Mouse (Mus musculus) spleen, postnatal 36 days (tissue): ENCODE data around the gene Stx18.

Experiments
- DNase-seq, 2 experiments: peaks; one replicate each; pipeline ENCODE4 v3.0.0; 2022; ENCODE audit warnings: low spot score in 2 of 2, mixed read lengths in 1 of 2

Gene Stx18

DNA sequence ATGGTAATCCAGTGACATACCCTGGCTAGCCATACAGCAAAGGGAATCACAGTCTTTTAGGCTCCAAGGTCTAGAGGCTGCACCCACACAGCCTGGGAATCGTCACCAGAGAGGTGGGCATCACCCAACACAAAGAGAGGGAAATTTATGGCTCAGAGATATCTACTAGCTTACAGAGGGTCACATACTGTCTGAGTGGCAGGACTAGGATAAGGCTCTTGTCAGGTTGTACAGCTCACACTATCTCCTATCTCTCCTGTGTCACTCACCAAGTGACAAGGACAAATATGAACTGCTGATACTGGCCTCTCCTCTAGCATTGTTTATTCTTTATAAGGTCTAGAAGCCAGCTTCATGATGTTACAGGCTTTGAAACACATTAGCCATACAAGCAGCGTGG, 90.8 kb downstream of the Stx18 start:
- DNase-seq, result no peak

DNA sequence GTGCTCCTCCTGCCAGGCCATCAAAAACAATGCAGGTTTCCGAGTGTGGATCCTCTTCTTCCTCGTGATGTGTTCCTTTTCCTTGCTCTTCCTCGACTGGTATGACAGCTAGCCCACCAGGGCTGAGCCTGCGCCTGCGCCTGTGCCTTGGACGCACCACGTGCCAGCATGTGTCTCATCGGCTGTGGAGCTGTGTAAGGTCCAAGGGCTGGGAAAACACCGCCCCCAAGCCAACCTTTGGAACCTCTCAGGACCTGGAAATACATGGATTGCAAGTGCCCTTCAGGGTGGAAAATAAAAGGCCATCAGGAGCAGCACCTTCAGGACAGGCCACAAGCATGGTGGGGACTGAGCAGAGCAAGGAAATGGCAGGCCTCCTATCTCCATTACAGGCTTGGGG, 97.7 kb downstream of the Stx18 start:
- DNase-seq, result no peak

DNA sequence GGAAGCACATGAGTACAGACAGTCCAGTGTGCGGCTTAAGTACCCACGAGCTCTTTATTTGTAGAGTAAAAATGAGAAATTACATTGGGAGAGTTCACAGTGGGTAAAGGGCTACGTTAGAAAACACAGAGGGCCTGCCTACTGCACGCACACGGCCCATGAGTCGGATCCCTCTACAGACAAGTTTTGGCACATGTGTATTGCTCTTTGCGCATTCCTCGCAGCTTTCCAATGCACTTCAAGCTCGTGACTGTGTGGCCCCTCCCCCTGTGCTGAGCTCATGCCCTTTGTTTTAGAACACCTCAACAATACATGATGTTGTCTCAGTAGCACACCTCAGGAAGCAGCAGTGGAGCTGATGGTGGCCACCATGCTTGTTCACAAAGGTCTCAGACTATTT, 98.6 kb downstream of the Stx18 start:
- no peak for DNase-seq

DNA sequence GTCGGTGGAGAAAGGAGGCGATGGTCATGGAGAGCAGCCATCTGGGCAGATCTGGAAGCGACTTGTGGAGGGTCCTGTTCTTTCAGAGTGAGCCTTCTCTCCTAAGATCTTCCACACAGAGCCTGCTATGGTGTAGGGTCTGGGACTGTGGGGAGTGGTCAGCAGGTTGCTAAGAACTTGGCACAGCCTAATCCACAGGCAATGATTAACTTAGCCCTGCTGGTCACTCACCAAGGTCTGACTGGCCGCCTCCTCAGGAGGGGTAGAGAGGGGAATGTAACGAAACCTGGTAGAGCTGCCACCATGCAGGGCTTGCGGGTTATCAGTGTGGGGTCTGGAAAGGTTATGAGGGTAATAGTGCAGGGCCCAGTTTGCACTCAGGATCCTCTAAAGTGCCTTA, 102.4 kb downstream of the Stx18 start:
- DNase-seq, result no peak

DNA sequence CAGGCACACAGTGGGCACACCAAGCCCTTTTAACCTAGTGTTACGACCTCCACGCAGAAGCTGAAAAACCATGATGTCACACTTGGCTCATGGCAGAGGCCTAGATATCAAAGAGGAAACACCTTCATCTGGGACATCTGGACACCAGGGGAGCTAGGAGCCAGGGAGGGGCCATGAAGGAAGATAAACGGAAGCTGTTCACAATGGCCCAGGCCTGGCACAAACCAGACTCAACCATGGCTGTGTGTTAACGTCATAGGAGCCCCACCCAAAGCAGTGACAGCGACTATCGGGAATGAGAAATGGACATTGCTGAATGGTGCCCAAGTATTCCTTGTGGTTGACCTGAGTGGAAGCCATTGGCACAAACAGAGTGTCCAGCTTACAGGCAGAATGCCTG, 108.0 kb downstream of the Stx18 start:
- DNase-seq, result no peak

DNA sequence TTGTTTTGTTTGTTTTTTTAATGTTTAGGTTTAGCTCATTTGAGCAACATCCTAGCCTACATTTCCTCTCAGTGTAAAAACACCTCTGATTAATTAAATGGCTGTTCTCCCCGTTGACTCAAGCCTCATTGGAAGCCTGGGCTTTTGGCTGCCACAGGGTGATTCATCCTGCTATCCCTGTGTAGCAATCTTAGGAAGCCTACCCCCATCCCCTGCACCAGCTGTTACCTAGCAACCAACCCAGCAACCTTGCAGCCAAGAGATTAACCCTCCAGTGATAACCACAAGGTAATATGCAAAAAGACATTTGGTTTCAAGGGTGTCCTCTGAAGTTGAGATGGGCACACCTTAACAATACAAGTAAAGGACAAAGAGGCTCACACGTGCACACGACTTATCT, 112.7 kb downstream of the Stx18 start:
- DNase-seq, result no peak

DNA sequence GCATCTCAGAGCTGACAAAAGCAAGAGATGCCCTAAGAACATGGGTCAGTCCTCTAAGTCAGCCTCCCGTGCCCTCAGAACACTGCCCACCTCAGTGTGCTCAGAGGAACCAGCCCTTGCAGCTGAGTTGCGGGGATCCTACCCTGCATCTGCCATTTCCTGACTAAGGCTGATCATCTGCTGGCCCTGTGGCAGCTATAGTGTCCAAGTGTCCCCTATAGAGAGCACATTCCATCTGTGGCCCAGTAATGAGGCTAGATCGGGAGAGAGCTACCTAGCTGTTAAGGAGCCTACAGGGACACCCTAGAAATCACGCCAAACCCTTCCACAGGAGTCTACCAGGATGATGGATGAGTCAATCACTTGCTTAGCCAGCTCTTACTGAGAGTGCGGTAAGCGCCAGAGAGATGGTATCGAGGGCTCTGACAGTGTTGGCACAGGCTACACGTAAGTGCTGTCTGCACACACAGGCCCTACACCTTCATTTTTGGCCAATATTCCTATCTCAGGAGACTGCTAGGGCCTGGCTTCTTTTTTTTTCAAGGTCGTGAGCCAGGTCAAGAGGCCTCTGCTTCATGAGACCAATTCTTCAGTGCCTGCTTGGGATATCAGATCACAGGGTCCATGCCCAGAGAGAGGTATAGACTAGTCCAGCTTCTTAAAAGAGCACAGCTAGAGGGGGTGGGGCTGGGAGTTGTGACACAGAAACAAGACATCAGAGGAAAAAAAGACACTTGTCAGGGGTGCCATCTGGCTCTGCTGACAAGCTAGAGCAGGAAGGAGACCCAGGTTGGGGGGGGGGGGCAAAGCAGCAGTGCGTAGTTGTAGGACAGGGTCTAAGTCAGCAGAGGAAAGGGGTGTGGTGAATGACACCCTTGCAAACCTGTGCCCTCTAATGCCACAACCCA, 113.9 kb downstream of the Stx18 start:
- DNase-seq, result no peak

DNA sequence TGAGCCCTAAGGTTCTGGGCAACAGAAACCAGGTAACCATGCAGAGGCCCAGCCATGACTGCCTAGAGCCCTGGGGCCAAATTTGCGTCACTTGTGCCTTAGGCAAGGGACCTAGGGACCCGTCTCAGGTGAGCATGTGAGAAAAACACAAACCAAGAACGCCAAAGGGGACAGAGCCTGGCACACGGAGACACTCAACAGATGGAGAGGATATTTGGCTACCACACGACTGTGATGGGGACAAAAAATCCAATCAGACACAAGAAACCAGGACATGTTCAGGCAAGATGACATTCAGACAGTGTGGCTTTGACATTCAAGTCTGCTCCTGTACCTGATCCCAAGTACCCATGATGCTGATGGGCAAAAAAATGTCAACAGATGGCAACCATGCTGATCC, 115.1 kb downstream of the Stx18 start:
- no peak for DNase-seq

DNA sequence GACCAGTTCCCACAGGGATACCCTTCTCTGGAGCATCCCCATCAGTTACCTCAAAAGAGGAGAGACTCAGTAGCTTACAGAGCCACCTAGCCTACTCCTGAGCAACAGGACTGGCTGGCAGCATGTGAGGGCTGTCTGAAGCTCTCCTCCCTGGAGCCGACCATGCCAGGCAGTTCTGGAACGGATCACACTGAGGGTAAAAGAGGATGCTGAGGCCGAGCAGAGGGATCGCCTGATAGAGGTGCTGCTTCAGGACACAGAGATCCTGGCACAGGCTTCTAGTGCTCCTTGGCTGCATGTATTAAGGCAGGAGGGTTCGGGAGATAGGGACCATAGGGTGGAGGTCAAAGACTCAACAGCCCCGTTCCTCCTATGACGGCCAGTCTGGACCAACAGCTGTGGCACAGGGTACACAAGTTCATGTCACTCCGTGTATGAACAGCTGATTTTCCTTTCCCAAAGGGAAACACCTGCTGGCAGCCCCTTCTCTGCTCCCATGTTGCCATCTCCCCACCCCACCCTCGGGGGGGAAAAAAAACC, 119.0 kb downstream of the Stx18 start:
- DNase-seq, result no peak

DNA sequence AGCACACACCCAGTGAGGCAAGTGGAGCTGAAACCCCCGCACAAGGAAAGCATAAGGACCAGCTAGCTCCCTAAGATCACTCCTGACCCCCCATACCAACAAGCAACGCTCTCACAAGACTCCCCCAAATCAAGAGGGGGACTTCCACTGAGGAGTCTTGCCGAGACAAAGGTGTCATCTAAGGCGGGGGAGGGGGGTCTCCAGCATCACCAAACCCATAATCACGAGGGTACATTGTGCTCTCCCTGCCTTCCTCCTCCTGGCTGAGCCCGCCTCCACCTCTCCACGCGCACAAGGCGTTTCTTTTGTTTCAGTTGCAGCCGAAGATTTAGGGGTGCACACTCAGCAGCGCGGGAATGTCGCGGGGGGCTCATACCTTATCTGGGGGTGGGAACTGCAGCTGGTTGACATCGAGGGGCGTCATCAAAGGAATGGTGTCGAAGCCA, 120.0 kb downstream of the Stx18 start:
- DNase-seq, result no peak

DNA sequence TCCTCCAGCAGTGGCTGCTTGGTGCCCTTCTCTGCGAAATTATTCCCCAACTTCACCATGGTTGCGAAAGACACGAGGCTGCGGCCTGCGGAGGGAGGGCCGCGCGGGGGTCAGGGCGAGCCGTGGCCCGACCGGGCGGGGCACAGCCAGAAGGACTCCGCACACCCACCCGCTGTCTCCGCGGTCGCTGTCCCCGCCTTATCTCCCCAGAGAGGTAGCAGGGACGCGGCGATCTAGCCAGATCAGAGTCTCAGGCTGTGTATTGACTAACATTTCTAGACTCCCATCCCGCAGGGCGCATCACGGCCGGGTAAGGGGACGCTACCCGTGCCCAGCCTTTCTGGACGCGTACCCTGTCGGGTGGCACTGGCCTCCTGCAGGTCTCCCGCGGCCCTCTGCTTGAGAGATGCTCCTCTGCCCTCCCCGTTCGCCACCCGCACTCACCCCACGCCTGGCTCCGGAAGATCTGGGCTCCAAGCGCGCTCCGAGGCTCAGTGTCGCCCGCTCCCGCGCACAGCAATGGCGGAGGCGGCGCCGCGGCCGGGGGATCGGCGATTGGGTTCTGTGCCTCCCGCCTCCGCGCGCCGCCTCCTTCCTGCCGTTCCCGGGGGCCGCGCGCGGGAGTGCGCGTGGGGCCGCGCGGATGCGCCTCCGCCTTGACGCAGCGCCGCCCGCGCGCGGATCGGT, 120.5 kb downstream of the Stx18 start:
- no peak for DNase-seq

DNA sequence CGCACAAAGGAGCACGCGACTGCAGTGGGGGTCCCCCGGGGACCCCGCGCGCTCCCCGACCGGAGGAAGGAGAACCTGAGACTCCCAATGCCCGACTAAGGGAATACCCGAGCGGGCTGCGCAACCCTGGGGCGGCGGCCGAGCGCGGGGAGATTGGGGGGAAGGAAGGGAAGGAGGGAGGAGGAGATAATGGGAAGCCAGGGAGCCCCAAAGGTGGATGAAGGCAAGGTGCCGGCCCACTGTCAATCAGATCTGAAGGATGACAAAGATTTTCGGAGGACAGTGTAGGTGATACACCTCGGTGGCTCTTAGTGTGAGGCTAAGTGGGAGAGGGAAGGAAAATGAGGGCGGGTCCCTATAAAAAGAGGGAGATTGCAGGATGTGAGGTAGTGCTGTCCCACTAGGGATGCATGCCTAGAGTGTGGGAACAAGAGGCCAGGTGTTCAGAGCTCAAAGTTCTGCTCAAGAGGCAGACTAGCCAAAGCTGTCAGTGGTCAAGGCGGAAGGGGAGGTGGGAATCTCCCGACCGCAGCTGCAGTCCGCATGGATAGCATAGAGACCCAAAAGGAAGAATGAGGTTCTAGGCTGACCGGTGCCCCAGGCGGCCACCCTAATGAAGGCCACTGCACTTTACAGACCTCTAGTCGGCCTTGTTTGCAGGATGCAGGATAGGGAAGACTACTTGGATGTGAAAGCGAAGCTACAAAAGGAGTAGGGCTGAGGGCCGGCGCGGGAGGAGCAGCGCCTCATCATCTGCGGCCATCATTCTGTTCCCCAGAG, 121.3 kb downstream of the Stx18 start, which contains the start of gene Nsg1:
Gene Nsg1 (minus strand): TSS at position 274 of the 780 bp plus-strand sequence.
- no peak for DNase-seq

DNA sequence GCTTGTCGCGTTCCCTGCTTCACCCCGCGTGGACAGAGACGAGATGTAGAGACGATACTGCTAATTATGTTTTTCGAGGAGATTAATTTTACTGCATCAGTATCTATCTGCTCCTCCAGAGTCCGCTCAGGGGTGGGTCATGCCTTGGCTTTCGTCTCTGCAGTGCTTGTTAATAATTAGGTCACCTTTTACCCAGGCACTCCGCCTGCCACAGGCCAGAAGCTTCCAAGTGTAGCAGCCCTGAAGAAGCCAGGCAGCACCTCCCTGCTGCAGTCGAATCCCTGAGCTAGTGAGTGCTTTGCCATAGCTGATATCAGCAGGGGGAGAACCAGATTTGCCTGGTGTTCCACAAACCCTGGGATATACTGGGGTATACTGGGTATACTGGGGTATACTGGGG, 130.0 kb downstream of the Stx18 start:
- DNase-seq, result no peak

DNA sequence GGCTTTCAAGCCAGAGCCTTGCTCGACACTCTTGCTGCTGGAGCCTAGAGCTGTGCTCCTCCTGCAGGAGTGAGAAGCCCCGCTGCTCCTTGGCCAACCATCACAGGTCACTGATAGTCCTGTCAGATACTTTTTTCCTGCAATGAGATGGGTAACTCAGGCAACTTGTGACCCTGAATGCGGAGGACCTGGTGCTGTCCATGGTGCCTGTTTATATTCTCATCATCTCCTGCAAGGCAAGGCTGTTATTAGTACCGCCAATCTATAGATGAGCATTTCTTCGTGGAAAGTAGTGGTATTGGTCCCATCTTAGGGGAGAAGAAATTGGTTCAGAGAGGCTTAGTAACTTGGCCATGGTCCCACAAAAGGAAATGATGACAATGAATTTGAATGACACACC, 135.2 kb downstream of the Stx18 start:
- no peak for DNase-seq

DNA sequence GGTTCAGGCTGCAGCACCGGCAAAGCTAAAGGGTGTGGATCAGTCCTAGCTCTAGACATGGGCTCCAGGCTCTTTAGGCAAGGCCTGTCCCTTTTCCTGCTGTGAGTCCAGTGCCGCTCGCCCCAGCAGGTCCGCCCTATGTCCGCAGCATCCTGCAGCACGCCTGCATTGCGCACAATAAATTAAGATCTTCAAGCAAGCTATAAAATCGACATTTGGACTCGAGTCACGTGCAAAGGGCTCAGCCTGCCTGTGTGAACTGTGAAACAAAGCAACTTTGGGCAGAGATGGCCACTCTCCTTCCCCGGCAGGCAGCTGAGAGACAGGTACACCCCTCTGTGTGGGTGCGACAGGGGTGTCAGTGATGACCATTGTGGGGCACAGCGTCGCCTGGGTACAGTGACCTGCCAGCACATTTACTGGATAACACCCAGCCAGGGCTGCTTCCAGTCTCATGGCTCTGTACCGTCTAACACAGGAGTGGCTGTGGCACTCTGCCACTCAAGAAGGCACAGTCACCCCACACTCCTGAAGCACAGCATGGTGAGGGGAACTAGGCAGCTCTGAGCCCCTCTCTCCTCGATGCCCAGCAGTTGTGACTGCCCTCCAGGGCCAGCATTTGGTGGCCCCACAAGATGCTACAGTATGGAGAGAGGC, 135.8 kb downstream of the Stx18 start:
- DNase-seq, result no peak

DNA sequence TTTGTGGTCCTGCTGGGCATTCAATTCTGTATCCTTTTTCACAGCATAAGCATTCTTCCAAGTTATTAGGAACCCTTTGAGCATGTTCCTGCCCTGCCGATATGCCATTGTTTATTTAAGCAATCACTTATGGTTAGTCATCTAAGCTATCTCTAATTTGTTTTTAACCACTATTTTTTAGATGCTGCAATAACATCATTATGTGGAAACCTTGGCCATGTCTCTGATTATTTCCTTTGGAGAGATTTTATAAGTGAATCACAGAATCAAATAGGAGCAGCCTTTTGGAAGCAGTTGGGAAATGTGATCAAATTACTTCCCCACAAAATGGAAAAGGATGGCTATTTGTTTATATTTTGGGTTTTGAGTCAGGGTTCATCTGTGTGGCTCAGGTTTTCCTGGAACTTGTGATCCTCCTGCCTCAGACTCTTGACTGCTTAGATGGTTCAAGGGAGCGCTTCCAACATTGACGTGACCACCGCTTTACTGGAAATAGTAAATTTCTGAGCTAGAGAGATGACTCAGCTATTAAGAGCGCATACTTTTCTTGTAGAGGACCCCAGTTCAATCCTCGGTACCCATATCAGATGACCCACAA, 146.2 kb downstream of the Stx18 start:
- no peak for DNase-seq

DNA sequence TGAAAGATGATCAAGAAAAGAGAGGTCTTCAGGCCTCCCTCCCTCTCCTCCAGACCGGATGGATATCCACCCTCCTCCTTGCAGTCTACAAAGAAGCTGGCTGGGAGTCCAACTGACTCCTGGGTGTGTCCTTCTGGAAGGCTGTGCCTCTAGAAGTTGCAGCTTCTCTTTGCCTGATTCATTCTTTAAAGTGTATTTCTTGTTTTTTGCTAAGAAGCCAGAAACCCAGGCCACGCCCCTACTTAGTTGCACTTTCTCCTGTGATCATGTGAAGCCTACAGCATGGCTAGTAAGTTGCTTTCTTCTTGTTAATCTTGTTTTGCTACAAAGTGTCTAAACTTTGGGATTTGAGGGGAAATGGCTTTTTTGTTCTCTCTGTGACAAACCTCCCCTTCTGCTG, 148.5 kb downstream of the Stx18 start:
- DNase-seq, result no peak
